In genomic region chr11:100611627-100612026, GRCm38 (mm10) we compare ENCODE assay signal across 19 mouse cellular contexts. TPM values are rescaled to one million over a fixed set of nuclear protein-coding genes. Genes with fewer than 3 reads are reported as not detected.
A peak's percentile ranks its signal among the peaks of the same experiment; 100 is the strongest.
DNase-seq lines count a peak whose midpoint lies in the region; ATAC-seq and TF ChIP-seq lines count a peak whose summit lies in the region.
"Had no signal": no experiment of that assay in that cellular context is flagged by ENCODE, and none has a peak within 500 bp of the region (broad histone marks: within the 10 kb centered on the region; RNA-seq: fewer than 3 reads in every experiment).

No protein-coding gene starts in this region.

- 85% methylated on average over 6 of the region's 6 CpGs for WGBS in lung, postnatal 0 days
- 76% methylated on average over 6 of the region's 6 CpGs for WGBS in lung, adult 2 months

- DNase-seq in CD4-positive, CD25-positive, alpha-beta regulatory T cell, adult 2 months (ENCODE audit: low read depth, low spot score) = peak; percentile 28
- no peak for DNase-seq in gastrocnemius, adult 2 months
- no peak for DNase-seq in gastrocnemius, postnatal 14 days
- DNase-seq in lung, postnatal 0 days (ENCODE audit: low spot score) = no peak
- DNase-seq in lung, postnatal 36 days = no peak
- no peak for DNase-seq in lung, adult 2 months
- DNase-seq: gastrocnemius, postnatal 10 days; layer of hippocampus, adult 9-11 months; retina, postnatal 1 day; thymus, adult 18-20 months had no signal

- H3K4me2 ChIP-seq in lung, postnatal 0 days (replicated peaks; ENCODE audit: low read depth, low read length) = no peak overlapping the region
- H3K4me2 ChIP-seq: embryonic facial prominence, embryonic 15.5 days; heart, embryonic 13.5 days; hindbrain, embryonic 14.5 days; limb, embryonic 12.5 days; lung, embryonic 15.5 days; midbrain, embryonic 11.5 days had no signal

- ATAC-seq in CD4-positive, CD25-positive, alpha-beta regulatory T cell, adult 4 months = no peak
- no peak for ATAC-seq in lung, postnatal 0 days
- ATAC-seq: forebrain, embryonic 14.5 days had no signal

- no peak overlapping the region for H3K4me3 ChIP-seq in gastrocnemius, adult 2 months
- H3K4me3 ChIP-seq in lung, postnatal 0 days (ENCODE audit: low read depth, low read length) = no peak overlapping the region
- H3K4me3 ChIP-seq in cortical plate, adult 2 months (ENCODE audit: insufficient read depth, low read length) = no peak overlapping the region
- H3K4me3 ChIP-seq in lung, adult 2 months (replicated peaks; ENCODE audit: extremely low read depth, low read depth, low read length) = no peak overlapping the region
- H3K4me3 ChIP-seq: embryonic facial prominence, embryonic 15.5 days; heart, embryonic 13.5 days; limb, embryonic 12.5 days; lung, embryonic 15.5 days had no signal

- no peak for TF ChIP-seq EP300 in lung, postnatal 0 days (IDR thresholded peaks at IDR 0.05)

- no peak overlapping the region for H3K9ac ChIP-seq in lung, postnatal 0 days (replicated peaks; ENCODE audit: low read depth)
- H3K9ac ChIP-seq: embryonic facial prominence, embryonic 15.5 days; hindbrain, embryonic 14.5 days; limb, embryonic 12.5 days; lung, embryonic 15.5 days had no signal

- TF ChIP-seq CTCF in gastrocnemius, adult 2 months (IDR thresholded peaks at IDR 0.05) = peak; percentile 16; the same call in 1 of the 2 replicates
- TF ChIP-seq CTCF in lung, postnatal 0 days (IDR thresholded peaks at IDR 0.05) = 0 out of 2 replicates have a peak, but pooled peaks have one; percentile 16
- peak; percentile 42; the same call in 1 of the 2 replicates for TF ChIP-seq CTCF in cortical plate, adult 2 months (IDR thresholded peaks at IDR 0.05; ENCODE audit: extremely low read depth, insufficient read depth, low read length)
- TF ChIP-seq CTCF in lung, adult 2 months (IDR thresholded peaks at IDR 0.05; ENCODE audit: insufficient read depth, low read length) = no peak

- intact Hi-C loops in gastrocnemius, adult 2 months (cut with DNase I) = no loop called here
- intact Hi-C loops in gastrocnemius, postnatal 14 days (cut with DNase I; ENCODE audit: low total_unique reads) = no loop called here

- no peaks in the 10 kb centered on the region for H3K9me3 ChIP-seq in lung, postnatal 0 days (ENCODE audit: low read length)
- H3K9me3 ChIP-seq: embryonic facial prominence, embryonic 15.5 days; heart, embryonic 13.5 days; limb, embryonic 12.5 days; lung, embryonic 15.5 days had no signal

- H3K27me3 ChIP-seq in lung, postnatal 0 days (replicated peaks; ENCODE audit: insufficient read depth, low read length) = no peaks in the 10 kb centered on the region
- H3K27me3 ChIP-seq: embryonic facial prominence, embryonic 15.5 days; heart, embryonic 13.5 days; limb, embryonic 12.5 days; lung, embryonic 15.5 days had no signal

- peaks cover 20% of the 10 kb centered on the region for H3K4me1 ChIP-seq in lung, postnatal 0 days (ENCODE audit: insufficient read depth, low read depth, low read length)
- H3K4me1 ChIP-seq in cortical plate, adult 2 months (ENCODE audit: control insufficient read depth, insufficient read depth, low read length) = peaks cover 11% of the 10 kb centered on the region
- H3K4me1 ChIP-seq in lung, adult 2 months (ENCODE audit: control insufficient read depth, insufficient read depth, low read length) = peaks cover 28% of the 10 kb centered on the region
- H3K4me1 ChIP-seq: limb, embryonic 12.5 days had no signal

- peak overlapping the region; percentile 81 for H3K27ac ChIP-seq in gastrocnemius, adult 2 months
- H3K27ac ChIP-seq in lung, postnatal 0 days (ENCODE audit: low read length) = no peak overlapping the region
- H3K27ac ChIP-seq in cortical plate, adult 2 months (ENCODE audit: insufficient read depth, low read length) = no peak overlapping the region
- H3K27ac ChIP-seq: embryonic facial prominence, embryonic 15.5 days; hindbrain, embryonic 14.5 days; limb, embryonic 12.5 days; lung, embryonic 15.5 days had no signal

- H3K36me3 ChIP-seq in lung, postnatal 0 days (ENCODE audit: insufficient read depth, low read length) = no peaks in the 10 kb centered on the region

- TF ChIP-seq POLR2A in cortical plate, adult 2 months (IDR thresholded peaks at IDR 0.05; ENCODE audit: extremely low read depth, insufficient read depth, low read length) = no peak
- TF ChIP-seq POLR2A in lung, adult 2 months (IDR thresholded peaks at IDR 0.05; ENCODE audit: borderline replicate concordance, extremely low read depth, low read depth, low read length) = no peak

RNA-seq across cellular contexts. Expression of gene Nkiras2, which starts 7.4 kb away (rescaled TPM):
- 10 to 100 TPM; 27.1 to 30.3 TPM for polyA plus RNA-seq in CD4-positive, CD25-positive, alpha-beta regulatory T cell, adult 4 months (2017; shearing (Covaris generic))
- total RNA-seq in gastrocnemius, adult 2 months (2021) = 10 to 100 TPM; 15.3 to 21.9 TPM
- total RNA-seq in gastrocnemius, postnatal 14 days (2021) = 10 to 100 TPM; 21.2 to 23.4 TPM
- polyA plus RNA-seq in lung, postnatal 0 days (2015; fragmentation: Nextera tagmentation; extraction: Ambion mirVana) = 58.6 and 59.9 TPM in 2 replicates
- 19.6 and 20.9 TPM in 2 replicates for polyA plus RNA-seq in cortical plate, adult 2 months (2012; rRNA removed)
- 59.4 and 84.5 TPM in 2 replicates for polyA plus RNA-seq in lung, adult 2 months (2012; rRNA removed)

RNA-seq across cellular contexts. Expression of gene Dnajc7, which starts 8.3 kb away (rescaled TPM):
- 100 to 1,000 TPM; 426 to 510 TPM for polyA plus RNA-seq in CD4-positive, CD25-positive, alpha-beta regulatory T cell, adult 4 months (2017; shearing (Covaris generic))
- total RNA-seq in gastrocnemius, adult 2 months (2021) = 100 to 1,000 TPM; 116 TPM
- total RNA-seq in gastrocnemius, postnatal 14 days (2021) = 100 to 1,000 TPM; 143 to 179 TPM
- 99.1 and 113 TPM in 2 replicates for polyA plus RNA-seq in lung, postnatal 0 days (2015; fragmentation: Nextera tagmentation; extraction: Ambion mirVana)
- 165 and 175 TPM in 2 replicates for polyA plus RNA-seq in cortical plate, adult 2 months (2012; rRNA removed)
- 29.8 and 56.5 TPM in 2 replicates for polyA plus RNA-seq in lung, adult 2 months (2012; rRNA removed)

RNA-seq across cellular contexts. Expression of gene Cnp, which starts 36.9 kb away (rescaled TPM):
- polyA plus RNA-seq in CD4-positive, CD25-positive, alpha-beta regulatory T cell, adult 4 months (2017; shearing (Covaris generic)) = 100 to 1,000 TPM; 185 to 348 TPM
- 1 to 10 TPM; 3.2 to 4.4 TPM for total RNA-seq in gastrocnemius, adult 2 months (2021)
- 10 to 100 TPM; 10.7 to 32.2 TPM for total RNA-seq in gastrocnemius, postnatal 14 days (2021)
- polyA plus RNA-seq in lung, postnatal 0 days (2015; fragmentation: Nextera tagmentation; extraction: Ambion mirVana) = 31.4 and 33.8 TPM in 2 replicates
- 396 and 492 TPM in 2 replicates for polyA plus RNA-seq in cortical plate, adult 2 months (2012; rRNA removed)
- polyA plus RNA-seq in lung, adult 2 months (2012; rRNA removed) = 27.5 and 29.9 TPM in 2 replicates
